Mouse (Mus musculus): ENCODE measurements around the gene Fahd2a. TPM values are rescaled to one million over a fixed set of nuclear protein-coding genes. Genes with fewer than 3 reads are reported as not detected.

The Fahd2a gene
- total and polyA plus RNA-seq, 2 experiments, result 18.5 to 21.5 TPM

DNA sequence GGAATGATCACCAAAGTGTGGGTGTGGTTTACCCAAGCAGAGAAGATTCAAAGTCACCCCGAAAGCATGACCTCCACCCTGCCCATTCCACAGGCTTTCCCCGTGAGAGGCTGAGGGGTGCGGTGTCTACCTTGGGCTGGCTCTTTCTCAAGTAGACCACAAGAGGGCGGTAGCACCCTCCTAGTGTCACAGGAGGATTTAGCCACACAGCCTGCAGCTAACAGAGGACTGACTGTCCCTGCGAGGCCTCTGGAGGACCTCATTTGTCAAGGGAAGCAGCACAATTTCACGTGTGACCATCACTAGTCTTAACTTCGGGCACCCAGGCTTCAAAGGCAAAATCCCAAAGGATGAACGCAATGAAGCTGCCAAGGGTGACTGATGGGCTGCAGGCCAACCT is 17.9 kb upstream of the Fahd2a start:
- 9% methylated on average over 8 of the region's 8 CpGs for WGBS
- peak; percentile 25 for DNase-seq (ENCODE audit: extremely low read depth, low read depth, low spot score)
- Histone ChIP-seq H3K36me3 (ENCODE audit: control insufficient read depth, insufficient read depth, low read length) (no peaks in the 10 kb centered on the region), H3K79me2 (ENCODE audit: control insufficient read depth, insufficient read depth, low read length) (no peaks in the 10 kb centered on the region), H3K4me1 (ENCODE audit: control insufficient read depth, insufficient read depth, low read length) (no peaks in the 10 kb centered on the region), H3K9ac (ENCODE audit: low read depth, low read length) (no peak overlapping the region), H3K4me3 (ENCODE audit: insufficient read depth, low read depth, low read length) (no peak overlapping the region), H3K27ac (replicated peaks; ENCODE audit: insufficient read depth, low read depth, low read length) (no peak overlapping the region), H3K27me3 (ENCODE audit: control insufficient read depth, insufficient read depth, low read length) (0 out of 2 replicates have a peak, but pooled peaks cover 2% of the 10 kb centered on the region)
- TF ChIP-seq POLR2A (IDR thresholded peaks at IDR 0.05; ENCODE audit: extremely low read depth, insufficient read depth, low read length) (no peak), CTCF (IDR thresholded peaks at IDR 0.05; ENCODE audit: low read depth, low read length) (peak; percentile 93)

DNA sequence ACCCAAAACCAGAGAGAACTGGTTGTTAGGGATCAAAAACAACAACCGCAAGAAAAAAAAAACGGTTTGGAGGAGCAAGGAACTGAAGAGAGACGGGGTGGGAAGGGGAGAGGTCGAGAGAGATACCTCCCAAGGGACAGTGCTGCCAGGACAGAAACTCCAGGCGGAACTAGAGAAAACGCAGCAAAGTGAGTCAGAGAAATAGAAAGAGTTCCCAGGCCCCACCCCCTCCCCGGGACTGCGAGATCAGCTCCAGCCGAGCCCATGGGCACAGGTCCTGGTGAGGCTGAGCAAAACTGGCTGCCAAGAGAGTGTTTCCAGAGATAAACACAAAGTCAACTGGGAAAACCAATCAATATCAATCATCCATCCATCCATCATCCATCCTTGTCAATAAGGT is 17.0 kb upstream of the Fahd2a start:
- WGBS, result 30% methylated on average over 9 of the region's 9 CpGs
- DNase-seq (ENCODE audit: extremely low read depth, low read depth, low spot score), result no peak
- Histone ChIP-seq H3K4me1 (ENCODE audit: control insufficient read depth, insufficient read depth, low read length) (no peaks in the 10 kb centered on the region), H3K79me2 (ENCODE audit: control insufficient read depth, insufficient read depth, low read length) (no peaks in the 10 kb centered on the region), H3K27ac (replicated peaks; ENCODE audit: insufficient read depth, low read depth, low read length) (no peak overlapping the region), H3K27me3 (ENCODE audit: control insufficient read depth, insufficient read depth, low read length) (0 out of 2 replicates have a peak, but pooled peaks cover 2% of the 10 kb centered on the region), H3K4me3 (ENCODE audit: insufficient read depth, low read depth, low read length) (no peak overlapping the region), H3K36me3 (ENCODE audit: control insufficient read depth, insufficient read depth, low read length) (no peaks in the 10 kb centered on the region), H3K9ac (ENCODE audit: low read depth, low read length) (no peak overlapping the region)
- TF ChIP-seq CTCF (IDR thresholded peaks at IDR 0.05; ENCODE audit: low read depth, low read length), result no peak
- no peak for TF ChIP-seq POLR2A (IDR thresholded peaks at IDR 0.05; ENCODE audit: extremely low read depth, insufficient read depth, low read length)

DNA sequence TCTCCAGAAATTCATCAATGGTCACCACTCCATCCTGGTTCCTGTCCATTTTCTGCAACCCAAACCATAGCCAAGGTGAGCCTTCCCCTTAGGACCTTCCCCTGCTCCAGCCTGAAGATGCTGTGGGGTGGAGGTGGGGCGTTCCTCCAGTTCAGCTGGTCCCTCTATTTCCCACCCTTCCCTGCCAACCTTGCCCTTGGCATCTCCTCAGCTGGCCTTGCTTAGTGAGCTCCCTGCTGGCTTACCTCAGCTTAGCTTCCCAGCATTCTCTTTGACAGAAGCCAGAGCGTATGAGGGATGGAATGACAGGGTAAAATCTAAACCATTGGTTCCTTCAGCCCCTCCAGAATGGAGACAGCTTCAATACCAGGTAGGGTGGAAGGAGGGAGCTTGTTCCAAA is 15.0 kb upstream of the Fahd2a start:
- 77% methylated on average over 2 of the region's 2 CpGs for WGBS
- H3K4me1 ChIP-seq (ENCODE audit: control insufficient read depth, insufficient read depth, low read length), result no peaks in the 10 kb centered on the region
- H3K27me3 ChIP-seq (ENCODE audit: control insufficient read depth, insufficient read depth, low read length), result no peaks in the 10 kb centered on the region
- H3K4me3 ChIP-seq (ENCODE audit: insufficient read depth, low read depth, low read length), result no peak overlapping the region
- no peaks in the 10 kb centered on the region for H3K36me3 ChIP-seq (ENCODE audit: control insufficient read depth, insufficient read depth, low read length)
- DNase-seq (ENCODE audit: extremely low read depth, low read depth, low spot score), result no peak
- no peak overlapping the region for H3K27ac ChIP-seq (replicated peaks; ENCODE audit: insufficient read depth, low read depth, low read length)
- H3K79me2 ChIP-seq (ENCODE audit: control insufficient read depth, insufficient read depth, low read length), result no peaks in the 10 kb centered on the region
- TF ChIP-seq POLR2A (IDR thresholded peaks at IDR 0.05; ENCODE audit: extremely low read depth, insufficient read depth, low read length) (no peak), CTCF (IDR thresholded peaks at IDR 0.05; ENCODE audit: low read depth, low read length) (no peak)
- no peak overlapping the region for H3K9ac ChIP-seq (ENCODE audit: low read depth, low read length)

- Histone ChIP-seq H3K36me3 (ENCODE audit: control insufficient read depth, insufficient read depth, low read length) (no peaks in the 10 kb centered on the region), H3K27me3 (ENCODE audit: control insufficient read depth, insufficient read depth, low read length) (peaks cover 3% of the 10 kb centered on the region; the same call in 1 of the 2 replicates), H3K4me3 (ENCODE audit: insufficient read depth, low read depth, low read length) (no peak overlapping the region), H3K4me1 (ENCODE audit: control insufficient read depth, insufficient read depth, low read length) (no peaks in the 10 kb centered on the region), H3K9ac (ENCODE audit: low read depth, low read length) (no peak overlapping the region), H3K27ac (replicated peaks; ENCODE audit: insufficient read depth, low read depth, low read length) (no peak overlapping the region), H3K79me2 (ENCODE audit: control insufficient read depth, insufficient read depth, low read length) (no peaks in the 10 kb centered on the region)
- WGBS, result 5% methylated on average over 5 of the region's 5 CpGs
- peak; percentile 29 for DNase-seq (ENCODE audit: extremely low read depth, low read depth, low spot score)
- TF ChIP-seq CTCF (IDR thresholded peaks at IDR 0.05; ENCODE audit: low read depth, low read length) (peak; percentile 71; the same call in 1 of the 2 replicates), POLR2A (IDR thresholded peaks at IDR 0.05; ENCODE audit: extremely low read depth, insufficient read depth, low read length) (no peak)
Observed at GRCm38 (mm10) chr2:127453764-127454163, 9.4 kb upstream of the Fahd2a start.

DNA sequence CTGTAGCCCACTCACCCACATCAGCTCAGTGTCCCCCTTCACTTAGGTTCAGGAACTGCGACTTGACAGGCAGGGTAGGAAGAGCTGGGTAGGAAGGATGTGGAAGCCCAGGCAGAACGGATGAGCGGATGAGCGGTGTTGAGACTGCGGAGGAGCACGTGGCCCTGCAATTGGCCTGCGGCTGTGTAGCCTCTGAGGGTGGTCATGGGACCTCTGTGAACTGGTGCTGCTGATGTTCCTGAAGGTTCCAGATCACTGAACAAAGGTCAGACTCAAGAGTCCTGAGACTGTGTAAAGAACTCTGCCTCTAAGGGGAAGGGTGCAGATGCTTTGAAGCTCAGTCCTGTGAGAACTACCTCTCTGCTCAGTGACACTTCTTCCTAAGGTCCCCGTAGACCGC is 8.8 kb upstream of the Fahd2a start:
- Histone ChIP-seq H3K79me2 (ENCODE audit: control insufficient read depth, insufficient read depth, low read length) (no peaks in the 10 kb centered on the region), H3K36me3 (ENCODE audit: control insufficient read depth, insufficient read depth, low read length) (no peaks in the 10 kb centered on the region), H3K4me3 (ENCODE audit: insufficient read depth, low read depth, low read length) (no peak overlapping the region), H3K9ac (ENCODE audit: low read depth, low read length) (no peak overlapping the region), H3K4me1 (ENCODE audit: control insufficient read depth, insufficient read depth, low read length) (no peaks in the 10 kb centered on the region), H3K27me3 (ENCODE audit: control insufficient read depth, insufficient read depth, low read length) (peaks cover 3% of the 10 kb centered on the region; the same call in 1 of the 2 replicates), H3K27ac (replicated peaks; ENCODE audit: insufficient read depth, low read depth, low read length) (no peak overlapping the region)
- TF ChIP-seq POLR2A (IDR thresholded peaks at IDR 0.05; ENCODE audit: extremely low read depth, insufficient read depth, low read length) (no peak), CTCF (IDR thresholded peaks at IDR 0.05; ENCODE audit: low read depth, low read length) (no peak)
- WGBS, result 77% methylated on average over 9 of the region's 9 CpGs
- DNase-seq (ENCODE audit: extremely low read depth, low read depth, low spot score), result no peak

- TF ChIP-seq POLR2A (IDR thresholded peaks at IDR 0.05; ENCODE audit: extremely low read depth, insufficient read depth, low read length), result no peak
- TF ChIP-seq CTCF (IDR thresholded peaks at IDR 0.05; ENCODE audit: low read depth, low read length), result no peak
- H3K4me1 ChIP-seq (ENCODE audit: control insufficient read depth, insufficient read depth, low read length), result no peaks in the 10 kb centered on the region
- no peak overlapping the region for H3K4me3 ChIP-seq (ENCODE audit: insufficient read depth, low read depth, low read length)
- DNase-seq (ENCODE audit: extremely low read depth, low read depth, low spot score), result no peak
- no peaks in the 10 kb centered on the region for H3K36me3 ChIP-seq (ENCODE audit: control insufficient read depth, insufficient read depth, low read length)
- H3K79me2 ChIP-seq (ENCODE audit: control insufficient read depth, insufficient read depth, low read length), result no peaks in the 10 kb centered on the region
- peaks cover 3% of the 10 kb centered on the region; the same call in 1 of the 2 replicates for H3K27me3 ChIP-seq (ENCODE audit: control insufficient read depth, insufficient read depth, low read length)
- WGBS, result 30% methylated on average over 6 of the region's 6 CpGs
- no peak overlapping the region for H3K9ac ChIP-seq (ENCODE audit: low read depth, low read length)
- H3K27ac ChIP-seq (replicated peaks; ENCODE audit: insufficient read depth, low read depth, low read length), result no peak overlapping the region
Observed at GRCm38 (mm10) chr2:127451748-127452147, 7.4 kb upstream of the Fahd2a start.
